Mouse (Mus musculus) olfactory bulb, adult 2 months (tissue): ENCODE measurements around the gene Cdc14b. TPM values are rescaled to one million over a fixed set of nuclear protein-coding genes. Genes with fewer than 3 reads are reported as not detected.
A peak's percentile ranks its signal among the peaks of the same experiment; 100 is the strongest.

Experiments
- H3K27ac ChIP-seq: fragments of 200-500 bp; 2 replicates; pipeline ENCODE4 v1.5.1; 2012; ENCODE audit warnings: low read depth, low read length; ENCODE audit not compliant: insufficient read depth
- H3K4me1 ChIP-seq: fragments of 200-500 bp; 2 replicates; pipeline ENCODE4 v1.6.1; 2012; ENCODE audit warnings: low read length; ENCODE audit not compliant: control insufficient read depth, insufficient read depth
- H3K4me3 ChIP-seq: fragments of 200-500 bp; 2 replicates; pipeline ENCODE4 v1.5.1; 2012; ENCODE audit warnings: mild to moderate bottlenecking, low read depth, low read length, moderate library complexity; ENCODE audit not compliant: insufficient read depth
- CTCF ChIP-seq: fragments of 200-500 bp; IDR thresholded peaks from 2 replicates; pipeline ENCODE4 v1.5.1; 2012; ENCODE audit warnings: low read depth, mild to moderate bottlenecking, low read length, moderate library complexity; ENCODE audit not compliant: insufficient read depth
- POLR2A ChIP-seq: fragments of 200-500 bp; IDR thresholded peaks from 2 replicates; pipeline ENCODE4 v1.6.1; 2012; ENCODE audit warnings: mild to moderate bottlenecking, low read depth, low read length, moderate library complexity; ENCODE audit not compliant: insufficient read depth
- WGBS: fragments of 180-500 bp; shearing (Covaris S2); methylation state at CpG from one replicate; pipeline ENCODE4 v1.1.7; 2018; 5-methylcytosine and 5-hydroxymethylcytosine counted together
- polyA plus RNA-seq: library from polyadenylated mRNA; stranded (reverse); fragments of >200 nt; gene quantifications from 2 replicates; pipeline ENCODE4 v1.2.4, GENCODE M21; 2012; ENCODE audit warnings: low replicate concordance; ENCODE audit not compliant: missing spikeins, insufficient read depth, insufficient read length

Cdc14b gene
- polyA plus RNA-seq, 1 experiment = not detected

GRCm38 (mm10) chr13:64312024-64312915 is 37.2 kb upstream of the Cdc14b start, which contains the start of gene Aaed1:
Gene Aaed1 (minus strand): TSS chr13:64312710.
- Histone ChIP-seq H3K4me1 (peaks cover 10% of the 10 kb centered on the region; the same call in 1 of the 2 replicates), H3K4me3 (peak within 1 kb of the TSS; percentile 70), H3K27ac (peak within 1 kb of the TSS; percentile 34)
- TF ChIP-seq CTCF (no peak), POLR2A (peak; percentile 63; the same call in 1 of the 2 replicates)
- WGBS = under 1% methylated on average over 72 of the region's 74 CpGs

GRCm38 (mm10) chr13:64311266-64311665 is 36.2 kb upstream of the Cdc14b start:
- Histone ChIP-seq H3K4me3 (no peak overlapping the region), H3K27ac (no peak overlapping the region), H3K4me1 (peaks cover 10% of the 10 kb centered on the region; the same call in 1 of the 2 replicates)
- 70% methylated on average over 1 of the region's 1 CpGs for WGBS
- TF ChIP-seq CTCF (no peak), POLR2A (no peak)

DNA sequence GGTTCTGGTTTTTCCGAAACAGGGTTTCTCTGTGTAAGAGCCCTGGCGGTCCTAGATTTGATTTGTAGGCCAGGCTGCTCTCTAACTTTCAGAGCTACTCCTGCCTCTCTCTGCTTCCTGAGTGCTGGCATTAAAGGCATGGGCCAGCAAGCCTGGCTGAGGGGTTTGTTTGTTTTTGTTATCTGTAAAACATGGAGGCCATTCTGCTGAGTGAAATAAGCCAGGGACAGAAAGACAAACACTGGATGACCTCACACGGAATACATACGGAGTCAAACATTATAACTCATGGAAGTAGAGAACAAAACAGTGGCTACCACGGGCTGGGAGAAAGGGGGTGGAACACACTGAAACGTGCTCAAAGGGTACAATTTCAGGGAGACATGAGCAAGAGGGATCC is 35.5 kb upstream of the Cdc14b start:
- H3K27ac ChIP-seq = no peak overlapping the region
- no peak overlapping the region for H3K4me3 ChIP-seq
- TF ChIP-seq CTCF (no peak), POLR2A (no peak)
- 73% methylated on average over 6 of the region's 6 CpGs for WGBS
- peaks cover 10% of the 10 kb centered on the region; the same call in 1 of the 2 replicates for H3K4me1 ChIP-seq

GRCm38 (mm10) chr13:64309842-64310241 is 34.8 kb upstream of the Cdc14b start:
- Histone ChIP-seq H3K27ac (no peak overlapping the region), H3K4me1 (peaks cover 10% of the 10 kb centered on the region; the same call in 1 of the 2 replicates), H3K4me3 (no peak overlapping the region)
- no peak for TF ChIP-seq CTCF
- WGBS = 86% methylated on average over 11 of the region's 11 CpGs

DNA sequence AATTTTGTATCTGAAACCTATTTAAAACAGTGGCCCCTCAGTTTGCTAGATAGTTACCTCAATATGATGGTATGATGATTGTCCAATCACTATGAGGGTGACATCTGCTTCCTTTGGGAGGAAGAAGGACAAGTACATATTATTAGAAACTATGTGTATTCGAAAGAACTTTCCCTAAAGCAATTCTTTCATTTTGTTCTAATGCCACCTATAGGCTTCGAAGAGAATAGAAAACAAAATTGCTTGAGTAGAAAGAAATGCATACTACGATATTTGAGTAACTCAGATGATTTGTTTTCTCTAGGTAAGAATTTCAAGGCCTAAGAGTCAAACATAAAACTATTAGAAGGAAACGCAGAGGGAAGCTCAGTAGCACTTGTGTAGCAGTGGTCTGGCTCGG is 33.9 kb upstream of the Cdc14b start:
- Histone ChIP-seq H3K4me3 (no peak overlapping the region), H3K4me1 (peaks cover 10% of the 10 kb centered on the region; the same call in 1 of the 2 replicates), H3K27ac (no peak overlapping the region)
- WGBS = 43% methylated on average over 5 of the region's 5 CpGs
- TF ChIP-seq CTCF = no peak
- no peak for TF ChIP-seq POLR2A

GRCm38 (mm10) chr13:64307508-64307907 is 32.4 kb upstream of the Cdc14b start:
- TF ChIP-seq POLR2A (no peak), CTCF (no peak)
- Histone ChIP-seq H3K27ac (no peak overlapping the region), H3K4me3 (no peak overlapping the region), H3K4me1 (peaks cover 10% of the 10 kb centered on the region; the same call in 1 of the 2 replicates)
- 92% methylated on average over 5 of the region's 5 CpGs for WGBS

DNA sequence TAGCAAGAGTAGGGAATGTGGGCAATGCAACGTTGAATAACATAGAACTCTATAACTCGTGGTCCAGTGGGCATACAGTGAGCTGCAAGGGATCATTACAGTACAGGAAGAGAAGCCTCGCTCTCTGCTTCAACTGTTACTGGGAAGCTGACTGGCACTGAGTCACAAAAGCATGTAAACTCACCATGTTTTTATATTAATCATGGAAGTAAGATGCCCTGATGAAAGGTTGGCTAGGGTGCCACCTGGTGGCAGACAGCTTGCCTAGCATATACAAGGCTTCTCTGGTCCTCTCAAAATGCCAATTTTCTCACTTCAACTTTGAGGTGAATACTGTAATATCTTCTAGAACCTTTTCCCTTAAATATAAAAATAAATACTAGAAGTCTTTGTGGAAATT is 31.0 kb upstream of the Cdc14b start:
- Histone ChIP-seq H3K27ac (no peak overlapping the region), H3K4me3 (no peak overlapping the region), H3K4me1 (peaks cover 10% of the 10 kb centered on the region; the same call in 1 of the 2 replicates)
- WGBS = 62% methylated on average over 3 of the region's 3 CpGs
- TF ChIP-seq CTCF (no peak), POLR2A (no peak)

GRCm38 (mm10) chr13:64299069-64299468 is 24.0 kb upstream of the Cdc14b start:
- 100% methylated on average over 1 of the region's 1 CpGs for WGBS
- Histone ChIP-seq H3K4me3 (no peak overlapping the region), H3K4me1 (no peaks in the 10 kb centered on the region), H3K27ac (no peak overlapping the region)
- TF ChIP-seq POLR2A = no peak
- TF ChIP-seq CTCF = no peak

- no peak overlapping the region for H3K4me3 ChIP-seq
- 74% methylated on average over 4 of the region's 4 CpGs for WGBS
- H3K27ac ChIP-seq = no peak overlapping the region
- H3K4me1 ChIP-seq = no peaks in the 10 kb centered on the region
- TF ChIP-seq CTCF (no peak), POLR2A (no peak)
These were observed 11.7 kb upstream of the Cdc14b start for GRCm38 (mm10) chr13:64286791-64287190.
